Mouse (Mus musculus) bone marrow macrophage, adult 2 months (primary cell): ENCODE data around the gene Kcnj11. TPM values are rescaled to one million over a fixed set of nuclear protein-coding genes. Genes with fewer than 3 reads are reported as not detected.

Experiments
- H3K27ac ChIP-seq: 2 replicates; pipeline ENCODE4 v1.5.1; 2012; ENCODE audit warnings: low read depth, low read length; ENCODE audit not compliant: insufficient read depth
- H3K4me1 ChIP-seq: 2 replicates; pipeline ENCODE4 v1.6.1; 2012; ENCODE audit warnings: low read length; ENCODE audit not compliant: control insufficient read depth, insufficient read depth
- H3K4me3 ChIP-seq: 2 replicates; pipeline ENCODE4 v1.5.1; 2012; ENCODE audit warnings: mild to moderate bottlenecking, low read length, moderate library complexity; ENCODE audit not compliant: insufficient read depth
- CTCF ChIP-seq: IDR thresholded peaks from 2 replicates; pipeline ENCODE4 v1.5.1; 2012; ENCODE audit warnings: low read depth, mild to moderate bottlenecking, low read length, moderate library complexity
- POLR2A ChIP-seq: IDR thresholded peaks from 2 replicates; pipeline ENCODE4 v1.6.1; 2012; ENCODE audit warnings: mild to moderate bottlenecking, low read depth, low read length, borderline replicate concordance
- polyA plus RNA-seq: library from polyadenylated mRNA; stranded (reverse); fragments of >200 nt; gene quantifications from 2 replicates; pipeline ENCODE4 v1.2.4, GENCODE M21; 2012; ENCODE audit not compliant: missing spikeins, insufficient read depth, insufficient read length

Kcnj11 gene
- not detected in 2 replicates for polyA plus RNA-seq

DNA sequence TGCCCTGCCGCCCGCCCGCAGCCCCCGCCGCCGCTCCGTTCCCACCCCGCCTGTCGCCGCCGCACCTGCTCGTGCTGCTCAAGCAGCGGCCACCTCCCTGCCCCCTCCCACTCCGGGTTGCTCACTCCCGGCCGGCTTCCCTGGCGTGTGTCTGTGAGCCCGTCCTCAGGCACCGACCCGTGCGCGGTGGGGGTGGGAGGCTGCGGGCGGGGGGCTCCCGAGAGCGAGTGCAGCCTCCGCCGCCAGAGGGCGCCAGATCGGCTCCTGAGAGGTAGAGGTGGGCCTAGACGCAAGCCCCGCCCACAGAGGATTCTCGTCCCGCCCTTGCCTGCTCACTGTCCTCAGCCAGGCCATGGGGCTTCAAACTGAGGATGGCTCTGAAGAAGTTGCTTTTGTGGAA lies at the start of gene Kcnj11:
Kcnj11 (minus strand) TSS at position 202 of the 400 bp plus-strand sequence.
- no peaks in the 10 kb centered on the region for H3K4me1 ChIP-seq
- TF ChIP-seq POLR2A (no peak), CTCF (peak; percentile 77)
- peak within 1 kb of the TSS; percentile 18; the same call in 1 of the 2 replicates for H3K4me3 ChIP-seq
- H3K27ac ChIP-seq: no peak within 1 kb of the TSS

DNA sequence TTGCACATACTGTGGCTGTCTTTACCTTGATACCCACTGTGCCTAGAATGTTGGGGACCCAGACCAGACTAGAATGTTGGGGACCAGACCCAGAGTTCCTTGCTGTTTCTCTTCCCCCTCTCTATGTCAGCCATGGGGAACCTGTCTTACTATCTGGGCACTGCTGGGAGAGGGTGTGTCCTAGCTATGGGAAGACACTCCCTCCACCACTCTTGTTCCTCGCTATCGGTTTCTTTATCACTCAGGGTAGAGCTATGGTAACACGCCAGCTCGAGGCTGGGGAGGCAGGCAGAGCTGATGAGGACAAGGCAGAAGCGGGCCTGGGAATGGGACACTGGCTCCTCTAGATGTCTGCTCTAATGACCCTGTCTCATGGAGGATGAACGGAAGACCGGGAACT lies 46.9 kb upstream of the Kcnj11 start:
- H3K27ac ChIP-seq: no peak overlapping the region
- TF ChIP-seq CTCF (no peak), POLR2A (no peak)
- no peak overlapping the region for H3K4me3 ChIP-seq
- no peaks in the 10 kb centered on the region for H3K4me1 ChIP-seq

DNA sequence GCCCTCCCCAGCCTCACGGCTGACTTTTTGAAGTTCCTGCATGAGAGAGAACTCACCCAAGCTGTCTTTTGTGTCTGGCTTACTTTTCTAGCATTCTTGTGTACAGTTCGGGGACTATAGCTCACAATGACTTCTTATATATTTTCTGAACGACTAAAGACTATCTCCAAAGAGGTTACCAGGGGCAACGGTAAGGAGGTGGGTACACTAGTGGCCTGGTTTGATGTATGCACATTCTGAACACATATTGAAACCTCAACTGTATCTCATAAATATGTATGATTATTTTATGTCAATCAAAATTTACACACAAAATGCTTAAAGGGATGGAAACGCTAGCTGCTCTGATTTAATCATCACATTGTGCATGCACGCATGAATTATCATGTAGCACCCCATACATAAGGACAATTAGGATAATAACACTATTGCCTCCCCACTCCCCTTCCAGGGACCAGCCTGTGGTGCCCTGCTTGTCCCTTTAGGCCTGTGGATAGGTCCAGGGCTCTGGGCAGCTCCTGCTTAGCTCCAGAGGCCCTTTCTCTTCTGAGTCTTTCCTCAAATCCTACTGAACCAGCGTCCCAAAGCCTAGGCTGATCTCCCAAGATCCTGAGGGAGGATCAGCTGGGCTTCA lies 46.2 kb upstream of the Kcnj11 start:
- Histone ChIP-seq H3K4me3 (no peak overlapping the region), H3K27ac (no peak overlapping the region), H3K4me1 (no peaks in the 10 kb centered on the region)
- TF ChIP-seq POLR2A: no peak
- TF ChIP-seq CTCF: no peak

DNA sequence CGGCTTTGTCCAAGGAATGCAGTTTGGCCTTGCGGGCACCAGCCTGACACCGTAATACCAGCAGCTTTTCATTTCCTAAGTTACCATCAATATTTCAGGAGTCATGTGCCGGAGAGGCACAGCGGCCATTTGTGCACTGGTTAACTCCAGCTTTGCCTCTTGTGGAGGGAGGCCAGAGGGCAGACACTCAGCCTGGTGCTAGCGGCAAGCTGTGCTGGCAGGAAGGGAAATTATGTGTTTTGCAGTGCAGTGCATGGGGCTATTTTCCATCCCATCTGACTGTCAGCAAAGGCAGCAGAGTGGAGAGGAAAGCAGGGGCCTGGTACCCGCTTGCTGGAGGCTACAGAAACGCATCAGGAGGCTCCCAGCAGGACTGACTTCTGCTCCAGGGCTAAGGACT lies 43.5 kb upstream of the Kcnj11 start:
- TF ChIP-seq POLR2A (no peak), CTCF (no peak)
- H3K4me3 ChIP-seq: no peak overlapping the region
- H3K4me1 ChIP-seq: no peaks in the 10 kb centered on the region
- H3K27ac ChIP-seq: no peak overlapping the region

DNA sequence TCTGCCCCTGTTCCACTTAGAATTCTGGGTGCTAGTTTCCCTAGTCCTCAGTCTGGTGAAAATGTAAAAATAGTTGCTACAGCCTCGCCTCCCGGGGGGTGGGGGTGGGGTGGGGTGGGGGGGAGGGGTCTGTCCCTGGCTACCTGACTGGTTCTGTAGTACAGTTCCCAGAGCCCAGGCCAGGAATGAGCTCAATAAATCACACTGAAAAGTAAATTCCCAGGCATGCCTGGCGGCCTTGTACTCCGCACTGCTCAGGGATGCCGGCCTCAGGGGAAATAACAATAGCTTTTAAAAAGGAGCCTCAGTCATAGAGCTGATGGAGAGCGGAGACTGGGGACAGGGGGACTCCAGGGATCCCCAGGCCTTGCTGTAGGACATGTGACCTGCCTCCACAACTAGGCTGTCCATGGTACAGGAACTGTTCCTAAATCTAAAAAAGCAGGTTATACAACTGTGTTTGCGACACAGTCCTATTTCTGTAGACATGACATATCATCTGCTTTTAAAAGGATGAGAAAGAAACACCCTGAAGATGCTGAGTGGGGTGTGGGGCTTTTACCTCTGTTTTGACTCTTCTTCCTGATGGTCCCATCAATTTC lies 37.9 kb upstream of the Kcnj11 start:
- Histone ChIP-seq H3K4me1 (no peaks in the 10 kb centered on the region), H3K27ac (no peak overlapping the region), H3K4me3 (no peak overlapping the region)
- TF ChIP-seq POLR2A: no peak
- no peak for TF ChIP-seq CTCF

DNA sequence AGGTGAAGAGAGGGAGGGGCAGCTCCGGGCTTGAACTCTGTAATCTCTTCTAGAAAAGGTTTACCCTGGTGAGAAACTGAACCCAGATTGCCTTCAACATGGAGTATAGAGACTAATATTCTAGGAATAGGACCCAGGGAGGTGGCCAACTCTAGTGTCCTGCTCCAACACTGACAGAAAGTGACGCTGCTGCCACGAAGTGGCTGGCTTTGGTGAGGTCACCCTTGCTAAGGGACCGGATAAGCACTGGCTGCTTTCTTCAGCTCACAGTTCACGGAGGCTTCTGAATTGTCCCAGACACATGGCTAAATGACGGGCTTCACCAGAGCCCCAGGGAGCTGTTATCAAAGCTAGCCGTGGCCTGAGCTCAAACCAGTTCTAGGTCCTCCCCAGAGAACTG lies 33.3 kb upstream of the Kcnj11 start:
- peaks cover 31% of the 10 kb centered on the region for H3K4me1 ChIP-seq
- no peak for TF ChIP-seq POLR2A
- H3K4me3 ChIP-seq: no peak overlapping the region
- no peak overlapping the region for H3K27ac ChIP-seq

DNA sequence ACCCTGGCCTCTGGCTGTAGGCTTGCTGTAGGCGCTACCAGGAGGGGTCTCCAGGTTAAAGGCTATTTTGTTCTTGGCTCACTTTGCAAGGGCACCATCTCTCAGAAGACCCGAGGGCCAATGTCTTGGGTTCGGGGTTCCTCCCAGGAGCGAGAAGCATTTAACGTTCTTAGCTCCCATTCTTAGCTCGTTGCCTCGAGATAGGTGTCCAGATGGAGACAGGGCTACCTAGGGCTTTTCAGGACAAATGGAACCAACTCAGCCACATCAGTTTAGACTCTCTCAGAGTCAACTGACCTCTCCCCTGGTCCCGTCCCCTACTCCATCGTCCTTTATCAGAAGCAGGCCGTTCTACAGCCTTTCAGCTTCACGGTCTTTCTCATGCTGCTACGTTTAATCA lies 31.7 kb upstream of the Kcnj11 start:
- TF ChIP-seq POLR2A (no peak), CTCF (no peak)
- Histone ChIP-seq H3K27ac (no peak overlapping the region), H3K4me3 (no peak overlapping the region), H3K4me1 (peaks cover 31% of the 10 kb centered on the region)

DNA sequence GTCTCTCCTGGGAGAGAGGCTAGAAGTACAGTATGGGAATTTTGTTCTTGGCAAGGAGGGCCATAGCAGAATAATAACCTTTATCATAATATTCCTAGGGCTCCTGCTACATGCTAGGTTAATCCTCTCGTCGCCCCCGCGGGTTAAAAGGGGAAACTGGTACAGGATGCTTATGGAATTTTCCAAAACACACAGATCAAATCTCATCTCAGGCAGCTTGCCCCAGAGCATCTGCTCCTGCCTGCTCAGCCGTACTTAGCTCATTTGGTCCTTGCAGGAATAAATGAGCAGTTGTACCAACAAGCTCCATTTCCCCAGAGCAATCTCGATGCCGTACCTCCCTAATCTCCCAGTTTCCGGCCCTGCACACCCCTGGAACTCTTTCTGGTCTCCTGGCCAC lies 31.2 kb upstream of the Kcnj11 start:
- no peak for TF ChIP-seq CTCF
- no peak for TF ChIP-seq POLR2A
- Histone ChIP-seq H3K4me1 (peaks cover 31% of the 10 kb centered on the region), H3K4me3 (no peak overlapping the region), H3K27ac (no peak overlapping the region)

DNA sequence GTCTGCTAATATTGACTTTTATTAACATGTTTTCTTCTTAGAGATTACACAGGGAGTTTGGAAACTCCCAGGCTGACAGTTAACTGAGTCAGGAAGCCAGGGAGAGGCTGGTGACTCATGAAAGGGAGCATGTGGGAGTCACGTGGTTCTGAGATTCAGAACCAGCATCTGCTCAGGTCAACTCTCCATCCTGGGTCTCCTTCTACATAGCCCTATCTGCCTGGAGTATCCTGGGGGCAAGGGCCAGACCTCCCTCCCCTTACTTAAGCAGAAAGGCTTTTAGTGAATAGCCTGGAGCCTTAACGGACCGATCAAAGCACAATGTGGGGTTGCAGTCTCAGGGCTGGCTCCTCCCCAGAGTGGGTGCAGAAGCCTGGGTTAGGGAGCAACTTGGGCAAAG lies 30.7 kb upstream of the Kcnj11 start:
- no peak overlapping the region for H3K4me3 ChIP-seq
- H3K4me1 ChIP-seq: peaks cover 31% of the 10 kb centered on the region
- 0 out of 2 replicates have a peak, but pooled peaks have one; percentile 32 for TF ChIP-seq POLR2A
- TF ChIP-seq CTCF: no peak
- no peak overlapping the region for H3K27ac ChIP-seq

DNA sequence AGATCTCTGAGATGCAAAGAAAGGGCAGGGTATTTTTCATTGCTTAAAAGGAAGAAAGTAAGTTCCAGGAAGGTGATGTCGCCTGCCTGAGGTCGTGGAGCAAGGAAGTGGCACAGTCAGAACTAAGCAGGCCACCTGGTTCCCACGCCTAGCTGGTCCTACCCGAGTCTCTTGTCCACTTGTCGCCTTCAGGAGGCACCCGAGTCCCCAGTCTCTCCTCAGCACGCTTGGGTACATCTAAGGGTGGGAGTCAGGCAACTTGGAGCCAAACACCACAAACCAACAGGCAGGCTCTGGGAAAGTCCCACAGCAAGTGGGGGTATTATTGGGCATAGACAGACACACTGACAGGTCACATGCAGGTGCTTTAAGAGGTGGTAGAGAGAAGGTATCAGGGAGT lies 30.2 kb upstream of the Kcnj11 start:
- peaks cover 31% of the 10 kb centered on the region for H3K4me1 ChIP-seq
- H3K4me3 ChIP-seq: no peak overlapping the region
- TF ChIP-seq CTCF: no peak
- no peak for TF ChIP-seq POLR2A
- no peak overlapping the region for H3K27ac ChIP-seq
